Mouse (Mus musculus): Measurements from ENCODE around the gene Snrnp70.

- TF ChIP-seq CTCF (conservative IDR thresholded peaks at IDR 0.05 in 1 of 2, IDR thresholded peaks at IDR 0.05 in 1 of 2; ENCODE audit: low read depth in 2 of 2, low read length in 2 of 2) (no peak), EP300 (IDR thresholded peaks at IDR 0.05; ENCODE audit: low read length) (no peak), CHD2 (IDR thresholded peaks at IDR 0.05; ENCODE audit: low read length) (no peak), CHD1 (IDR thresholded peaks at IDR 0.05; ENCODE audit: low read depth, low read length) (no peak), SIN3A (IDR thresholded peaks at IDR 0.05; ENCODE audit: low read length) (no peak; the same call in 1 of the 2 replicates), POLR2A (IDR thresholded peaks at IDR 0.05; ENCODE audit: low read depth, low read length) (no peak), MEF2A (IDR thresholded peaks at IDR 0.05; ENCODE audit: borderline replicate concordance, low read depth, low read length) (no peak), HCFC1 (IDR thresholded peaks at IDR 0.05; ENCODE audit: low read depth, low read length) (no peak), BHLHE40 (IDR thresholded peaks at IDR 0.05; ENCODE audit: low read depth, low read length) (no peak), USF1 (IDR thresholded peaks at IDR 0.05; ENCODE audit: low read depth, low read length) (no peak), MXI1 (IDR thresholded peaks at IDR 0.05; ENCODE audit: low read depth, low read length) (no peak), ZMIZ1 (IDR thresholded peaks at IDR 0.05; ENCODE audit: low read depth, low read length) (no peak; the same call in 1 of the 2 replicates), GABPA (IDR thresholded peaks at IDR 0.05; ENCODE audit: insufficient replicate concordance, low read depth, low read length) (no peak), NRF1 (IDR thresholded peaks at IDR 0.05; ENCODE audit: low read depth, low read length) (no peak)
Measured at GRCm38 (mm10) chr7:45332685-45333425, 62.7 kb downstream of the Snrnp70 start.
